Mouse (Mus musculus) small intestine, adult 2 months (tissue): ENCODE measurements around the gene 4930518I15Rik.

Experiments
- CTCF ChIP-seq: fragments of 200-500 bp; IDR thresholded peaks from 2 replicates; pipeline ENCODE4 v1.5.1; 2012; ENCODE audit warnings: low read depth, mild to moderate bottlenecking, control low read depth, inconsistent platforms, low read length, moderate library complexity, mixed read lengths; ENCODE audit not compliant: insufficient replicate concordance, insufficient read length; ENCODE audit errors: extremely low read depth
- POLR2A ChIP-seq: fragments of 200-500 bp; IDR thresholded peaks from 2 replicates; pipeline ENCODE4 v1.6.1; 2012; ENCODE audit warnings: low read depth, mild to moderate bottlenecking, control low read depth, inconsistent platforms, low read length, moderate library complexity

DNA sequence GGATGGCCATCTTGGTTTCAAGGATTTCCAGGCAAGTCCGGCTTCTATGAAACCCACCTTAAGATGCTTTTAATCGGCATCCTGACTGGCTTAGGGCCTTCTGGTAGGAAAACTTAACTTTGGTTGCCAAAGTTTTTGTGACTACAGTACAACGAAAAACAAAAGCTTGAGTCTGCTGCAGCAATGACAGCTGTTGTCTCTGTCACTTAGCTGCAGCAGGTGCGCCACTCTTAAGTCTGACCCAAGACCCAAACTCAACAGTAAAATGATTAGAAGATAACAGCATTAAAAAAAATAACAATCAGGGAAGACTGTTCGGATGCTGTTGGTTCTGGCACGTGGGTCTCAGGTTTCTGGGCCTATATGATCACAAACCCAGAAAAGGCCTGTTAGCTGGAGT, 18.9 kb downstream of the 4930518I15Rik start:
- no peak for TF ChIP-seq CTCF
- no peak for TF ChIP-seq POLR2A
